Mouse (Mus musculus) midbrain, embryonic 11.5 days (tissue): ENCODE data around the gene Ly6f. TPM values are rescaled to one million over a fixed set of nuclear protein-coding genes. Genes with fewer than 3 reads are reported as not detected.
"Not testable (repeated sequence)": the region's sequence is repeated elsewhere in the genome, so short reads cannot be mapped to it uniquely, and the experiment has no call there.

ENCODE experiments used
- ATAC-seq: fragments of 200-750 bp; cut with Nextera tagmentation; 2 replicates; pipeline ENCODE4 v1.8.0; 2017; ENCODE audit warnings: moderate TSS enrichment, moderate library complexity; ENCODE audit not compliant: low FRiP score
- DNase-seq: peaks from one replicate; pipeline ENCODE4 v3.0.0; 2015; ENCODE audit warnings: low spot score; ENCODE audit errors: missing footprints
- H3K27ac ChIP-seq: fragments of 300-500 bp; sonication (generic); 2 replicates; pipeline ENCODE4 v1.5.1; 2014; ENCODE audit warnings: low read depth, low read length
- H3K27me3 ChIP-seq: fragments of 300-500 bp; sonication (generic); 2 replicates; pipeline ENCODE4 v1.6.1; 2014; ENCODE audit warnings: mild to moderate bottlenecking, low read length, moderate library complexity, mixed read lengths; ENCODE audit not compliant: control insufficient read depth, insufficient read depth
- H3K36me3 ChIP-seq: fragments of 300-500 bp; sonication (generic); 2 replicates; pipeline ENCODE4 v1.6.1; 2014; ENCODE audit warnings: mild to moderate bottlenecking, low read length, moderate library complexity, mixed read lengths; ENCODE audit not compliant: control insufficient read depth, insufficient read depth
- H3K4me1 ChIP-seq: fragments of 300-500 bp; sonication (generic); 2 replicates; pipeline ENCODE4 v1.6.1; 2014; ENCODE audit warnings: low read length; ENCODE audit not compliant: control insufficient read depth, insufficient read depth
- H3K4me2 ChIP-seq: fragments of 300-500 bp; sonication (generic); 2 replicates; pipeline ENCODE4 v1.6.1; 2014; ENCODE audit warnings: mild to moderate bottlenecking, moderate library complexity
- H3K4me3 ChIP-seq: fragments of 300-500 bp; sonication (generic); 2 replicates; pipeline ENCODE4 v1.5.1; 2014; ENCODE audit warnings: low read depth, low read length
- H3K9ac ChIP-seq: fragments of 300-500 bp; sonication (generic); 2 replicates; pipeline ENCODE4 v1.6.1; 2014; ENCODE audit warnings: low read length
- H3K9me3 ChIP-seq: fragments of 300-500 bp; sonication (generic); 2 replicates; pipeline ENCODE4 v1.6.1; 2016; ENCODE audit warnings: low read length; ENCODE audit not compliant: control insufficient read depth
- whole genome bisulfite sequencing: fragments of 180-500 bp; shearing (Covaris S2); extraction: QIAGEN DNeasy Blood & Tissue Kit; methylation state at CpG from one replicate; pipeline ENCODE4 v1.1.7; 2014; 5-methylcytosine and 5-hydroxymethylcytosine counted together
- polyA plus RNA-seq: library from polyadenylated mRNA; unstranded; fragments of >200 nt; fragmentation: Nextera tagmentation; extraction: Ambion mirVana; gene quantifications from 2 replicates; pipeline ENCODE4 v1.2.1, GENCODE M21; 2014

The Ly6f gene
- polyA plus RNA-seq, 1 experiment from 2014 or later: not detected

- ATAC-seq: no peak
- no peaks in the 10 kb centered on the region for H3K4me1 ChIP-seq
- H3K36me3 ChIP-seq: no peaks in the 10 kb centered on the region
Measured at GRCm38 (mm10) chr15:75270169-75270568, 1.9 kb downstream of the Ly6f start.

GRCm38 (mm10) chr15:75270691-75271362 lies 2.6 kb downstream of the Ly6f start:
- H3K36me3 ChIP-seq: no peaks in the 10 kb centered on the region
- H3K9me3 ChIP-seq: no peaks in the 10 kb centered on the region
- H3K27ac ChIP-seq: no peak overlapping the region
- DNase-seq (no peak), ATAC-seq (no peak)
- no peaks in the 10 kb centered on the region for H3K4me1 ChIP-seq
- H3K4me3 ChIP-seq: no peak overlapping the region
- no peaks in the 10 kb centered on the region for H3K27me3 ChIP-seq
- H3K4me2 ChIP-seq: no peak overlapping the region
- H3K9ac ChIP-seq: no peak overlapping the region
- WGBS: 80% methylated on average over 3 of the region's 3 CpGs

More at GRCm38 (mm10) chr15:75270169-75270568, 1.9 kb downstream of the Ly6f start:
- Histone ChIP-seq H3K9me3 (no peaks in the 10 kb centered on the region), H3K27ac (no peak overlapping the region), H3K4me3 (no peak overlapping the region), H3K9ac (no peak overlapping the region), H3K27me3 (no peaks in the 10 kb centered on the region), H3K4me2 (no peak overlapping the region)
- DNase-seq: no peak

- 79% methylated on average over 1 of the region's 1 CpGs for WGBS
- DNase-seq (no peak), ATAC-seq (no peak)
- Histone ChIP-seq H3K4me3 (no peak overlapping the region), H3K4me2 (no peak overlapping the region), H3K9me3 (no peaks in the 10 kb centered on the region), H3K9ac (no peak overlapping the region), H3K27ac (no peak overlapping the region), H3K36me3 (no peaks in the 10 kb centered on the region), H3K4me1 (no peaks in the 10 kb centered on the region), H3K27me3 (no peaks in the 10 kb centered on the region)
Measured at GRCm38 (mm10) chr15:75271426-75271825, 3.2 kb downstream of the Ly6f start.

- Histone ChIP-seq H3K4me2 (no peak overlapping the region), H3K9me3 (no peaks in the 10 kb centered on the region), H3K36me3 (no peaks in the 10 kb centered on the region), H3K27me3 (no peaks in the 10 kb centered on the region), H3K4me3 (no peak overlapping the region), H3K9ac (no peak overlapping the region), H3K27ac (no peak overlapping the region), H3K4me1 (no peaks in the 10 kb centered on the region)
- DNase-seq (no peak), ATAC-seq (no peak)
- WGBS: 70% methylated on average over 3 of the region's 3 CpGs
Measured at GRCm38 (mm10) chr15:75271891-75272290, 3.7 kb downstream of the Ly6f start.

- not testable (repeated sequence) for H3K27me3 ChIP-seq, H3K9me3 ChIP-seq, H3K4me2 ChIP-seq, DNase-seq, H3K27ac ChIP-seq, H3K36me3 ChIP-seq, ATAC-seq, H3K9ac ChIP-seq, H3K4me1 ChIP-seq, H3K4me3 ChIP-seq
- 65% methylated on average over 5 of the region's 5 CpGs for WGBS
Measured at GRCm38 (mm10) chr15:75281991-75282390, 13.8 kb downstream of the Ly6f start.

- H3K27me3 ChIP-seq, DNase-seq, H3K4me3 ChIP-seq, H3K4me1 ChIP-seq, H3K9ac ChIP-seq, H3K36me3 ChIP-seq, H3K4me2 ChIP-seq, H3K9me3 ChIP-seq, H3K27ac ChIP-seq, ATAC-seq: not testable (repeated sequence)
- 86% methylated on average over 4 of the region's 4 CpGs for WGBS
Measured at GRCm38 (mm10) chr15:75286512-75286911, 18.3 kb downstream of the Ly6f start.

GRCm38 (mm10) chr15:75292377-75292776 lies 24.2 kb downstream of the Ly6f start:
- Histone ChIP-seq H3K4me1 (no peaks in the 10 kb centered on the region), H3K36me3 (no peaks in the 10 kb centered on the region), H3K4me3 (no peak overlapping the region), H3K27me3 (no peaks in the 10 kb centered on the region), H3K9ac (no peak overlapping the region), H3K4me2 (no peak overlapping the region), H3K27ac (no peak overlapping the region), H3K9me3 (no peaks in the 10 kb centered on the region)
- WGBS: 78% methylated on average over 1 of the region's 1 CpGs
- DNase-seq (no peak), ATAC-seq (no peak)

GRCm38 (mm10) chr15:75293873-75294385 lies 25.7 kb downstream of the Ly6f start:
- no peak overlapping the region for H3K27ac ChIP-seq
- H3K36me3 ChIP-seq: no peaks in the 10 kb centered on the region
- no peak for DNase-seq
- H3K9ac ChIP-seq: no peak overlapping the region
- no peak overlapping the region for H3K4me2 ChIP-seq
- no peaks in the 10 kb centered on the region for H3K4me1 ChIP-seq
- no peaks in the 10 kb centered on the region for H3K27me3 ChIP-seq
- H3K9me3 ChIP-seq: no peaks in the 10 kb centered on the region
- no peak for ATAC-seq
- no peak overlapping the region for H3K4me3 ChIP-seq
- 85% methylated on average over 7 of the region's 7 CpGs for WGBS

GRCm38 (mm10) chr15:75306101-75306500 lies 37.9 kb downstream of the Ly6f start:
- no peak overlapping the region for H3K4me2 ChIP-seq
- H3K9ac ChIP-seq: no peak overlapping the region
- H3K4me3 ChIP-seq: no peak overlapping the region
- DNase-seq (no peak), ATAC-seq (no peak)
- no peaks in the 10 kb centered on the region for H3K36me3 ChIP-seq
- no peaks in the 10 kb centered on the region for H3K4me1 ChIP-seq
- H3K9me3 ChIP-seq: no peaks in the 10 kb centered on the region
- H3K27ac ChIP-seq: no peak overlapping the region
- WGBS: 57% methylated on average over 1 of the region's 1 CpGs
- no peaks in the 10 kb centered on the region; the same call in 1 of the 2 replicates for H3K27me3 ChIP-seq
